In the genomic region with DNA sequence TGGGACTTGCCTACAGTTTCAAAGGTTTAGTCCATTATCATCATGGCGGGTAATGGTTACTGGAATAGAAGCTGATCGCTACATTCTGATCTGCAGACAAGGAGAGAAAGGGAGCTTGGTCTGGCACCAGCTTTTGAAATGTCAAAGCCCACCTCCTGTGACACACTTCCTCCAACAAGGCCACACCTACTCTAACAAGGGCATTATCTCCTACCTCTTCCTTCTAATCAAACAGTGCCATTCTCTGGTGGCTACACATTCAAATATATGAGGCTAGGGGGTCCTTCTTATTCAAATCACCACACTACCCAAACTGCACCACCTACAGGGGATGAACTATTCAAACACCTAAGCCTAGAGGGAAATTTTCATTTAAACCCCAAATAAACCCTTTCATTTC, we compare ENCODE assay signal across 18 mouse cellular contexts.
"Had no signal": no experiment of that assay in that cellular context is flagged by ENCODE, and none has a peak within 500 bp of the region (broad histone marks: within the 10 kb centered on the region; RNA-seq: fewer than 3 reads in every experiment).

No protein-coding gene starts in this region.

- H3K36me3 ChIP-seq: liver, embryonic 15.5 days; lung, embryonic 15.5 days; midbrain, embryonic 12.5 days; neural tube, embryonic 12.5 days; stomach, embryonic 15.5 days had no signal

- H3K27me3 ChIP-seq: liver, embryonic 15.5 days; lung, embryonic 15.5 days; megakaryocyte, embryonic 14.5 days; neural tube, embryonic 12.5 days; stomach, embryonic 15.5 days had no signal

- H3K4me1 ChIP-seq: liver, embryonic 15.5 days; lung, embryonic 15.5 days; midbrain, embryonic 12.5 days; neural tube, embryonic 12.5 days; stomach, embryonic 15.5 days had no signal

- H3K27ac ChIP-seq: liver, embryonic 15.5 days; lung, embryonic 15.5 days; macrophage; midbrain, embryonic 12.5 days; neural tube, embryonic 12.5 days; stomach, embryonic 15.5 days; stomach, postnatal 0 days had no signal

- H3K4me3 ChIP-seq: liver, embryonic 15.5 days; lung, embryonic 15.5 days; megakaryocyte, embryonic 14.5 days; midbrain, embryonic 12.5 days; neural tube, embryonic 12.5 days; stomach, embryonic 15.5 days had no signal

- DNase-seq: liver, postnatal 0 days; lung, adult 2 months; lung, postnatal 14 days; lung, postnatal 36 days; midbrain, embryonic 14.5 days; retina, postnatal 1 day; right cerebral cortex, adult 18-20 months; thymus, adult 2 months; thymus, postnatal 25 days; thymus, postnatal 4 days had no signal

- H3K9me3 ChIP-seq: liver, embryonic 15.5 days; lung, embryonic 15.5 days; megakaryocyte, embryonic 14.5 days; midbrain, embryonic 12.5 days; neural tube, embryonic 12.5 days; stomach, embryonic 15.5 days had no signal

- H3K9ac ChIP-seq: liver, embryonic 15.5 days; liver, postnatal 0 days; lung, embryonic 15.5 days; midbrain, embryonic 12.5 days; neural tube, embryonic 12.5 days; stomach, embryonic 15.5 days had no signal
